In genomic region chr2:23067552-23068369, GRCm38 (mm10) we compare ENCODE assay signal across 8 mouse cellular contexts. TPM values are rescaled to one million over a fixed set of nuclear protein-coding genes. Genes with fewer than 3 reads are reported as not detected.
DNase-seq lines count a peak whose midpoint lies in the region; ATAC-seq lines count a peak whose summit lies in the region.

Acbd5 (plus strand) TSS chr2:23068167.

- peak; percentile 83 for ATAC-seq in CD4-positive, CD25-positive, alpha-beta regulatory T cell, adult 4 months
- peak; percentile 94 for ATAC-seq in heart, embryonic 14.5 days (ENCODE audit: insufficient number of reproducible peaks, insufficient read depth, low FRiP score, low read depth)
- ATAC-seq in liver, embryonic 13.5 days (ENCODE audit: low read depth), result peak; percentile 92
- peak; percentile 96 for ATAC-seq in stomach, embryonic 16.5 days (ENCODE audit: insufficient read depth, low FRiP score)

- DNase-seq in c-Kit-negative CD71-positive TER-119-positive erythroid progenitor cells, embryonic 14.5 days (ENCODE audit: low read depth, low spot score), result peak; percentile 82
- peak; percentile 91 for DNase-seq in fibroblast of lung, adult 2 months (ENCODE audit: low read depth)
- DNase-seq in kidney, postnatal 14 days, result peak; percentile 97
- DNase-seq in liver, embryonic 13.5 days, result peak; percentile 93
- DNase-seq in neural tube, embryonic 10.5 days (ENCODE audit: extremely low spot score, low spot score), result peak; percentile 90

- no peaks in the 10 kb centered on the region for H3K27me3 ChIP-seq in heart, embryonic 14.5 days (ENCODE audit: control insufficient read depth, insufficient read depth, low read length)
- H3K27me3 ChIP-seq in liver, embryonic 13.5 days, result no peaks in the 10 kb centered on the region
- H3K27me3 ChIP-seq in stomach, embryonic 16.5 days (ENCODE audit: control insufficient read depth, insufficient read depth, low read length), result no peaks in the 10 kb centered on the region

- H3K4me3 ChIP-seq in heart, embryonic 14.5 days (ENCODE audit: control insufficient read depth in 1 of 2, insufficient read depth in 1 of 2, low read depth in 1 of 2, low read length in 2 of 2), result peak within 1 kb of the TSS; percentile 56 to 68
- H3K4me3 ChIP-seq in liver, embryonic 13.5 days (replicated peaks), result peak within 1 kb of the TSS; percentile 78
- H3K4me3 ChIP-seq in stomach, embryonic 16.5 days (replicated peaks; ENCODE audit: low read length), result peak within 1 kb of the TSS; percentile 79

- no peaks in the 10 kb centered on the region for H3K4me1 ChIP-seq in heart, embryonic 14.5 days (ENCODE audit: control insufficient read depth in 2 of 2, insufficient read depth in 2 of 2, low read length in 2 of 2)
- H3K4me1 ChIP-seq in liver, embryonic 13.5 days (replicated peaks), result peaks cover 13% of the 10 kb centered on the region
- 0 out of 2 replicates have a peak, but pooled peaks cover 3% of the 10 kb centered on the region for H3K4me1 ChIP-seq in stomach, embryonic 16.5 days (ENCODE audit: control insufficient read depth, insufficient read depth, low read length)

- peaks cover 16% of the 10 kb centered on the region for H3K36me3 ChIP-seq in heart, embryonic 14.5 days (ENCODE audit: control insufficient read depth, insufficient read depth, low read length)
- peaks cover 5% of the 10 kb centered on the region; the same call in 1 of the 2 replicates for H3K36me3 ChIP-seq in liver, embryonic 13.5 days
- H3K36me3 ChIP-seq in stomach, embryonic 16.5 days (ENCODE audit: control insufficient read depth, insufficient read depth, low read length), result no peaks in the 10 kb centered on the region

- no peaks in the 10 kb centered on the region for H3K9me3 ChIP-seq in heart, embryonic 14.5 days (ENCODE audit: control insufficient read depth, low read length)
- no peaks in the 10 kb centered on the region for H3K9me3 ChIP-seq in liver, embryonic 13.5 days (replicated peaks)
- H3K9me3 ChIP-seq in stomach, embryonic 16.5 days (replicated peaks; ENCODE audit: control insufficient read depth, low read length), result no peaks in the 10 kb centered on the region

- WGBS in heart, embryonic 14.5 days, result 2% methylated on average over 34 of the region's 34 CpGs
- 2% methylated on average over 34 of the region's 34 CpGs for WGBS in liver, embryonic 13.5 days (ENCODE audit: insufficient replicate concordance)
- 2% methylated on average over 34 of the region's 34 CpGs for WGBS in stomach, embryonic 16.5 days

- peak within 1 kb of the TSS; percentile 95 to 97 for H3K27ac ChIP-seq in heart, embryonic 14.5 days (replicated peaks in 1 of 2; ENCODE audit: control insufficient read depth in 1 of 2, insufficient read depth in 1 of 2, low read depth in 2 of 2, low read length in 2 of 2)
- peak within 1 kb of the TSS; percentile 96 for H3K27ac ChIP-seq in liver, embryonic 13.5 days
- peak within 1 kb of the TSS; percentile 98 for H3K27ac ChIP-seq in stomach, embryonic 16.5 days (ENCODE audit: low read length)

- H3K9ac ChIP-seq in heart, embryonic 14.5 days (ENCODE audit: low read length), result peak within 1 kb of the TSS; percentile 91
- peak within 1 kb of the TSS; percentile 90 for H3K9ac ChIP-seq in liver, embryonic 13.5 days
- H3K9ac ChIP-seq in stomach, embryonic 16.5 days (ENCODE audit: low read length), result peak within 1 kb of the TSS; percentile 93

- peak within 1 kb of the TSS; percentile 90 for H3K4me2 ChIP-seq in heart, embryonic 14.5 days (ENCODE audit: low read length)
- H3K4me2 ChIP-seq in liver, embryonic 13.5 days, result peak within 1 kb of the TSS; percentile 99
- H3K4me2 ChIP-seq in stomach, embryonic 16.5 days (ENCODE audit: low read depth, low read length), result peak within 1 kb of the TSS; percentile 98

RNA-seq across cellular contexts. Expression of gene Acbd5, which starts in this region (rescaled TPM):
- 10 to 100 TPM; 61.5 to 85.5 TPM for polyA plus RNA-seq in CD4-positive, CD25-positive, alpha-beta regulatory T cell, adult 4 months (2017; shearing (Covaris generic))
- 23.1 and 25.5 TPM in 2 replicates for polyA plus RNA-seq in heart, embryonic 14.5 days (2014; fragmentation: Nextera tagmentation; extraction: Ambion mirVana)
- polyA plus RNA-seq in liver, embryonic 13.5 days (2015; fragmentation: Nextera tagmentation; extraction: Ambion mirVana), result 14.4 and 17.5 TPM in 2 replicates
- polyA plus RNA-seq in stomach, embryonic 16.5 days (2015; fragmentation: Nextera tagmentation; extraction: Ambion mirVana), result 41.8 and 42.5 TPM in 2 replicates

Comparison
In these comparisons a context has a peak if more than half of its experiments do, and no peak if none do; other contexts are left out.
1. Peak in every context shown above with its lines: DNase-seq, ATAC-seq, H3K4me3 ChIP-seq and H3K27ac ChIP-seq.